Mouse (Mus musculus): Measurements from ENCODE around the gene Eefsec.

Gene Eefsec

GRCm38 (mm10) chr6:88343485-88344450 lies 102.6 kb downstream of the Eefsec start:
- peak; percentile 54 for DNase-seq (ENCODE audit: low spot score)

GRCm38 (mm10) chr6:88342965-88343364 lies 103.4 kb downstream of the Eefsec start:
- DNase-seq (ENCODE audit: low spot score): no peak

- no peak for DNase-seq (ENCODE audit: low spot score)
Observed at GRCm38 (mm10) chr6:88341182-88341581, 105.2 kb downstream of the Eefsec start.

GRCm38 (mm10) chr6:88340761-88341160 lies 105.6 kb downstream of the Eefsec start:
- DNase-seq (ENCODE audit: low spot score): no peak

GRCm38 (mm10) chr6:88329336-88329735 lies 117.0 kb downstream of the Eefsec start:
- DNase-seq (ENCODE audit: low spot score): no peak

- no peak for DNase-seq (ENCODE audit: low spot score)
Observed at GRCm38 (mm10) chr6:88321879-88322278, 124.5 kb downstream of the Eefsec start.

- no peak for DNase-seq (ENCODE audit: low spot score)
Observed at GRCm38 (mm10) chr6:88321253-88321652, 125.1 kb downstream of the Eefsec start.

- no peak for DNase-seq (ENCODE audit: low spot score)
Observed at GRCm38 (mm10) chr6:88319735-88320134, 126.6 kb downstream of the Eefsec start.

- DNase-seq (ENCODE audit: low spot score): no peak
Observed at GRCm38 (mm10) chr6:88315295-88315694, 131.0 kb downstream of the Eefsec start.

GRCm38 (mm10) chr6:88313937-88314336 lies 132.4 kb downstream of the Eefsec start:
- no peak for DNase-seq (ENCODE audit: low spot score)

- no peak for DNase-seq (ENCODE audit: low spot score)
Observed at GRCm38 (mm10) chr6:88311593-88311992, 134.7 kb downstream of the Eefsec start.

- no peak for DNase-seq (ENCODE audit: low spot score)
Observed at GRCm38 (mm10) chr6:88306100-88306746, 140.1 kb downstream of the Eefsec start.

GRCm38 (mm10) chr6:88301234-88301633 lies 145.1 kb downstream of the Eefsec start:
- DNase-seq (ENCODE audit: low spot score): no peak

- DNase-seq (ENCODE audit: low spot score): no peak
Observed at GRCm38 (mm10) chr6:88299491-88299890, 146.8 kb downstream of the Eefsec start.

GRCm38 (mm10) chr6:88292274-88292909 lies 153.9 kb downstream of the Eefsec start:
- DNase-seq (ENCODE audit: low spot score): no peak

GRCm38 (mm10) chr6:88290129-88290766 lies 156.1 kb downstream of the Eefsec start:
- no peak for DNase-seq (ENCODE audit: low spot score)

- no peak for DNase-seq (ENCODE audit: low spot score)
Observed at GRCm38 (mm10) chr6:88278141-88278540, 168.2 kb downstream of the Eefsec start.

- DNase-seq (ENCODE audit: low spot score): no peak
Observed at GRCm38 (mm10) chr6:88277242-88277641, 169.1 kb downstream of the Eefsec start.

- no peak for DNase-seq (ENCODE audit: low spot score)
Observed at GRCm38 (mm10) chr6:88276221-88276620, 170.1 kb downstream of the Eefsec start.

- DNase-seq (ENCODE audit: low spot score): no peak
Observed at GRCm38 (mm10) chr6:88274623-88275022, 171.7 kb downstream of the Eefsec start.

- no peak for DNase-seq (ENCODE audit: low spot score)
Observed at GRCm38 (mm10) chr6:88267970-88268369, 178.4 kb downstream of the Eefsec start.

GRCm38 (mm10) chr6:88267068-88267467 lies 179.3 kb downstream of the Eefsec start:
- no peak for DNase-seq (ENCODE audit: low spot score)

Data from testis, postnatal 14 days (tissue).